Mouse (Mus musculus): Measurements from ENCODE around the gene Hamp2.

GRCm38 (mm10) chr7:30943909-30944635 lies 19.6 kb upstream of the Hamp2 start, which contains the start of gene Hamp:
- TF ChIP-seq CTCF (IDR thresholded peaks at IDR 0.05; ENCODE audit: control insufficient read depth, insufficient read depth, insufficient read length) (no peak), MYOG (IDR thresholded peaks at IDR 0.05; ENCODE audit: control insufficient read depth, extremely low read depth, insufficient read length) (no peak), CEBPB (IDR thresholded peaks at IDR 0.05; ENCODE audit: low read depth) (no peak)
